Mouse (Mus musculus) stomach, postnatal 0 days (tissue): Measurements from ENCODE around the gene Brox.

ENCODE experiments used
- CTCF ChIP-seq: IDR thresholded peaks from 2 replicates; pipeline ENCODE4 v1.5.1; 2016; ENCODE audit warnings: antibody characterized with exemption, low read depth, mild to moderate bottlenecking, moderate library complexity
- EP300 ChIP-seq: optimal IDR thresholded peaks from 2 replicates; pipeline ENCODE3; 2016; ENCODE audit warnings: antibody characterized with exemption

DNA sequence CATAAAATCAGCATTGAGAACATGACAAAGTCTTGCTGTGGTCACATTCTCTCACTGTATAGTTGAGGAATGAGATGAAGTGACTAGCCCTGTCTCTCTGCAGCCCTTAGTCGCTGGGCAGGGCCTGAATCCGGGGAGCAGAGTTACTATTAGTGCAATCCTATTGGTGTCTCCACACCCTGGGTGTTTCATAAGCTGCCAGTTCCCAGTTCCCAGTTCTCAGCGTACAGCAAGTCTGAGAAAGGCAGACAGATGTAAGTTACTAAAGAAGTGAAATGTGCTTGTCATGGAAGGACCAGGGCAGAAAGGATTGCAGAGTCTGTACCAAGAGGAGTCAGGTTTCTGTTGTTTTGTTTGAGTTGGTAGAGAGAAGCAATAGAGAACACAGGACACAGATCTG lies 10.5 kb upstream of the Brox start:
- TF ChIP-seq CTCF, result no peak
- no peak for TF ChIP-seq EP300
